Mouse (Mus musculus) bone marrow, adult 2 months (tissue): ENCODE data around the gene Hibadh. TPM values are rescaled to one million over a fixed set of nuclear protein-coding genes. Genes with fewer than 3 reads are reported as not detected.

Experiments
- H3K27ac ChIP-seq: fragments of 200-500 bp; 2 replicates; pipeline ENCODE4 v1.5.1; 2012; ENCODE audit warnings: low read depth, mild to moderate bottlenecking, control low read depth, inconsistent platforms, low read length; ENCODE audit not compliant: control insufficient read depth, poor library complexity, insufficient read depth
- H3K4me1 ChIP-seq: fragments of 200-500 bp; 2 replicates; pipeline ENCODE4 v1.6.1; 2011; ENCODE audit warnings: low read length; ENCODE audit not compliant: control insufficient read depth, insufficient read depth
- H3K4me3 ChIP-seq: fragments of 200-500 bp; replicated peaks from 2 replicates; pipeline ENCODE3; 2011; ENCODE audit warnings: mild to moderate bottlenecking, low read depth, low read length, control low read depth; ENCODE audit not compliant: control insufficient read depth
- CTCF ChIP-seq: fragments of 200-500 bp; IDR thresholded peaks from 2 replicates; pipeline ENCODE4 v1.5.1; 2011; ENCODE audit warnings: low read length, control low read depth; ENCODE audit not compliant: control insufficient read depth, insufficient read depth
- POLR2A ChIP-seq: fragments of 200-500 bp; IDR thresholded peaks from 2 replicates; pipeline ENCODE4 v1.6.1; 2011; ENCODE audit warnings: low read depth, mild to moderate bottlenecking, control low read depth, low read length, borderline replicate concordance; ENCODE audit not compliant: control insufficient read depth
- WGBS: fragments of 180-500 bp; shearing (Covaris S2); methylation state at CpG from one replicate; pipeline ENCODE4 v1.1.7; 2018; 5-methylcytosine and 5-hydroxymethylcytosine counted together
- polyA plus RNA-seq: library from polyadenylated mRNA; stranded (reverse); fragments of >200 nt; gene quantifications from 2 replicates; pipeline ENCODE4 v1.2.4, GENCODE M21; 2011; ENCODE audit warnings: low replicate concordance; ENCODE audit not compliant: missing spikeins, insufficient read depth, insufficient read length

The Hibadh gene
- polyA plus RNA-seq, 1 experiment = 21.7 TPM

GRCm38 (mm10) chr6:52645926-52646325 is 5.7 kb upstream of the Hibadh start:
- WGBS = 57% methylated on average over 5 of the region's 5 CpGs
- Histone ChIP-seq H3K27ac (no peak overlapping the region), H3K4me3 (no peak overlapping the region), H3K4me1 (peaks cover 2% of the 10 kb centered on the region)
- TF ChIP-seq CTCF (no peak), POLR2A (no peak)

- H3K27ac ChIP-seq = no peak overlapping the region
- WGBS = 83% methylated on average over 7 of the region's 7 CpGs
- no peak overlapping the region for H3K4me3 ChIP-seq
- H3K4me1 ChIP-seq = peaks cover 4% of the 10 kb centered on the region
- no peak for TF ChIP-seq POLR2A
- no peak for TF ChIP-seq CTCF
Observed at GRCm38 (mm10) chr6:52642152-52642551, 2.0 kb upstream of the Hibadh start.

- no peak for TF ChIP-seq CTCF
- Histone ChIP-seq H3K4me1 (peaks cover 4% of the 10 kb centered on the region), H3K27ac (peak overlapping the region; percentile 71), H3K4me3 (no peak overlapping the region)
- WGBS = 68% methylated on average over 3 of the region's 3 CpGs
Observed at GRCm38 (mm10) chr6:52641076-52641475, 887 bp upstream of the Hibadh start.

- Histone ChIP-seq H3K27ac (peak overlapping the region; percentile 84), H3K4me1 (peaks cover 4% of the 10 kb centered on the region), H3K4me3 (peak overlapping the region; percentile 83)
- TF ChIP-seq POLR2A = no peak
- no peak for TF ChIP-seq CTCF
- WGBS = under 1% methylated on average over 28 of the region's 28 CpGs
Observed at GRCm38 (mm10) chr6:52639546-52640223, 504 bp downstream of the Hibadh start.

- Histone ChIP-seq H3K4me3 (no peak overlapping the region), H3K27ac (no peak overlapping the region)
Observed at GRCm38 (mm10) chr6:52638471-52639185, 1.6 kb downstream of the Hibadh start.

GRCm38 (mm10) chr6:52637337-52637736 is 2.9 kb downstream of the Hibadh start:
- peaks cover 4% of the 10 kb centered on the region for H3K4me1 ChIP-seq
- no peak overlapping the region for H3K4me3 ChIP-seq
- H3K27ac ChIP-seq = no peak overlapping the region
- WGBS = 86% methylated on average over 4 of the region's 4 CpGs
- TF ChIP-seq CTCF (no peak), POLR2A (no peak)

More at GRCm38 (mm10) chr6:52638471-52639185, 1.6 kb downstream of the Hibadh start:
- TF ChIP-seq CTCF (no peak), POLR2A (no peak)
- H3K4me1 ChIP-seq = peaks cover 4% of the 10 kb centered on the region
- 46% methylated on average over 1 of the region's 1 CpGs for WGBS

- peaks cover 2% of the 10 kb centered on the region for H3K4me1 ChIP-seq
- H3K4me3 ChIP-seq = no peak overlapping the region
- H3K27ac ChIP-seq = no peak overlapping the region
- TF ChIP-seq CTCF (no peak), POLR2A (no peak)
- 80% methylated on average over 2 of the region's 2 CpGs for WGBS
Observed at GRCm38 (mm10) chr6:52635395-52635794, 4.8 kb downstream of the Hibadh start.

GRCm38 (mm10) chr6:52630625-52631024 is 9.6 kb downstream of the Hibadh start:
- no peak overlapping the region for H3K27ac ChIP-seq
- 31% methylated on average over 4 of the region's 4 CpGs for WGBS
- TF ChIP-seq POLR2A (no peak), CTCF (no peak)
- peaks cover 2% of the 10 kb centered on the region for H3K4me1 ChIP-seq
- H3K4me3 ChIP-seq = no peak overlapping the region
